Mouse (Mus musculus): ENCODE results near the gene Cadm1.

DNA sequence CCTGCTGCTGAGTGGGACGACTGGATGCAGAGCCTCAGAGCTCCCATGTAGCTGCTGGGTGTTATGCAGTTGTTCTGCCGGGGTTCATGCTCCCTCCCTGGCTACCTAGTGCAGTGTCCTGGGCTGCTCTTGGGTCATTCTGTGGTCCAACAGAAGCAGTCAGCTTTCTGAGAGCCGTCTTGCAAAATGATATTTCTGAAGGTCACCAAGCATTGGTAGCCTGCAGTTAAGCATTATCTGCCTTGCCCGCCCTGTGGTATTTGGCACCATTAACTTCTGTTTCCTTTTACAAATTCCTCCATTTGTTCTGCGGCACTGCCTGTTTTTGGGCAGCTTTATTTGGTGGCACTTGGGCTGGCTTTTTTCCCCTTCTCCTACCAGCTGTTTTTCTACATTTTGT lies 42.2 kb downstream of the Cadm1 start:
- TF ChIP-seq CTCF (IDR thresholded peaks at IDR 0.05; ENCODE audit: control insufficient read depth, insufficient read depth, low read length): no peak
- no peak for TF ChIP-seq POLR2A (IDR thresholded peaks at IDR 0.05; ENCODE audit: borderline replicate concordance, control insufficient read depth, low read depth, low read length)
